Mouse (Mus musculus) testis, adult 2 months (tissue): ENCODE data around the gene Oprl1. TPM values are rescaled to one million over a fixed set of nuclear protein-coding genes. Genes with fewer than 3 reads are reported as not detected.

Experiments
- H3K27ac ChIP-seq: fragments of 200-500 bp; 2 replicates; pipeline ENCODE4 v1.5.1; 2012; ENCODE audit warnings: low read depth, low read length; ENCODE audit not compliant: control insufficient read depth, insufficient read depth
- H3K27me3 ChIP-seq: fragments of 200-500 bp; 2 replicates; pipeline ENCODE4 v1.6.1; 2012; ENCODE audit warnings: mild to moderate bottlenecking, low read length, moderate library complexity; ENCODE audit not compliant: control insufficient read depth, insufficient read depth
- H3K36me3 ChIP-seq: fragments of 200-500 bp; 2 replicates; pipeline ENCODE4 v1.6.1; 2012; ENCODE audit warnings: mild to moderate bottlenecking, low read length; ENCODE audit not compliant: control insufficient read depth, insufficient read depth
- H3K4me1 ChIP-seq: fragments of 200-500 bp; 2 replicates; pipeline ENCODE4 v1.6.1; 2012; ENCODE audit warnings: low read length; ENCODE audit not compliant: control insufficient read depth, insufficient read depth
- H3K4me3 ChIP-seq: fragments of 200-500 bp; 2 replicates; pipeline ENCODE4 v1.5.1; 2012; ENCODE audit warnings: low read depth, mild to moderate bottlenecking, low read length, moderate library complexity, mixed read lengths; ENCODE audit not compliant: control insufficient read depth
- CTCF ChIP-seq: fragments of 200-500 bp; IDR thresholded peaks from 2 replicates; pipeline ENCODE4 v1.5.1; 2012; ENCODE audit warnings: low read depth, mild to moderate bottlenecking, inconsistent platforms, low read length, moderate library complexity; ENCODE audit not compliant: control insufficient read depth, insufficient read depth, insufficient replicate concordance
- POLR2A ChIP-seq: fragments of 200-500 bp; IDR thresholded peaks from 2 replicates; pipeline ENCODE4 v1.6.1; 2012; ENCODE audit warnings: low read depth, mild to moderate bottlenecking, inconsistent platforms, low read length, moderate library complexity; ENCODE audit not compliant: control insufficient read depth
- polyA plus RNA-seq: library from polyadenylated mRNA; depleted of rRNA; stranded (reverse); fragments of >200 nt; gene quantifications from 2 replicates; pipeline ENCODE4 v1.2.3, GENCODE M21; 2012

The Oprl1 gene
- polyA plus RNA-seq, 1 experiment: 5.9 TPM

- Histone ChIP-seq H3K27me3 (no peaks in the 10 kb centered on the region), H3K4me1 (peaks cover 25% of the 10 kb centered on the region), H3K36me3 (no peaks in the 10 kb centered on the region), H3K27ac (no peak overlapping the region), H3K4me3 (no peak overlapping the region)
- no peak for TF ChIP-seq CTCF
- TF ChIP-seq POLR2A: no peak
Measured at GRCm38 (mm10) chr2:181676424-181676823, 38.4 kb upstream of the Oprl1 start.

- Histone ChIP-seq H3K4me3 (no peak overlapping the region; the same call in 1 of the 2 replicates), H3K36me3 (no peaks in the 10 kb centered on the region), H3K27ac (0 out of 2 replicates have a peak overlapping the region, but pooled peaks have one; percentile 15), H3K27me3 (no peaks in the 10 kb centered on the region), H3K4me1 (peaks cover 20% of the 10 kb centered on the region)
- TF ChIP-seq POLR2A: no peak
Measured at GRCm38 (mm10) chr2:181677096-181677754, 37.6 kb upstream of the Oprl1 start.

- Histone ChIP-seq H3K27ac (0 out of 2 replicates have a peak overlapping the region, but pooled peaks have one; percentile 15), H3K4me3 (no peak overlapping the region; the same call in 1 of the 2 replicates), H3K4me1 (peaks cover 20% of the 10 kb centered on the region), H3K36me3 (no peaks in the 10 kb centered on the region), H3K27me3 (no peaks in the 10 kb centered on the region)
- no peak for TF ChIP-seq POLR2A
Measured at GRCm38 (mm10) chr2:181677755-181678098, 37.1 kb upstream of the Oprl1 start.

GRCm38 (mm10) chr2:181678780-181679179 lies 36.0 kb upstream of the Oprl1 start:
- H3K36me3 ChIP-seq: no peaks in the 10 kb centered on the region
- TF ChIP-seq CTCF (peak; percentile 76; the same call in 1 of the 2 replicates), POLR2A (no peak)
- peaks cover 17% of the 10 kb centered on the region for H3K4me1 ChIP-seq

GRCm38 (mm10) chr2:181679951-181680715 lies 34.7 kb upstream of the Oprl1 start, which contains the start of gene Tcea2:
Tcea2 (plus strand) TSS chr2:181680310.
- H3K27ac ChIP-seq: peak within 1 kb of the TSS; percentile 95
- H3K27me3 ChIP-seq: no peaks in the 10 kb centered on the region
- TF ChIP-seq POLR2A (no peak), CTCF (no peak; the same call in 1 of the 2 replicates)

More at GRCm38 (mm10) chr2:181678780-181679179, 36.0 kb upstream of the Oprl1 start:
- H3K27ac ChIP-seq: peak overlapping the region; percentile 5
- H3K4me3 ChIP-seq: no peak overlapping the region
- H3K27me3 ChIP-seq: no peaks in the 10 kb centered on the region

GRCm38 (mm10) chr2:181680716-181681117 lies 34.1 kb upstream of the Oprl1 start:
- no peak for TF ChIP-seq CTCF
- TF ChIP-seq POLR2A: no peak
- H3K27me3 ChIP-seq: no peaks in the 10 kb centered on the region
- peak overlapping the region; percentile 97 for H3K4me3 ChIP-seq
- H3K36me3 ChIP-seq: no peaks in the 10 kb centered on the region
- peaks cover 3% of the 10 kb centered on the region for H3K4me1 ChIP-seq
- peak overlapping the region; percentile 95 for H3K27ac ChIP-seq

More at GRCm38 (mm10) chr2:181679951-181680715, 34.7 kb upstream of the Oprl1 start, which contains the start of gene Tcea2:
- H3K4me1 ChIP-seq: peaks cover 8% of the 10 kb centered on the region
- H3K36me3 ChIP-seq: no peaks in the 10 kb centered on the region
- peak within 1 kb of the TSS; percentile 97 for H3K4me3 ChIP-seq

- TF ChIP-seq POLR2A (no peak), CTCF (no peak)
- Histone ChIP-seq H3K27me3 (no peaks in the 10 kb centered on the region), H3K4me3 (no peak overlapping the region; the same call in 1 of the 2 replicates), H3K27ac (no peak overlapping the region), H3K4me1 (peaks cover 2% of the 10 kb centered on the region), H3K36me3 (no peaks in the 10 kb centered on the region)
Measured at GRCm38 (mm10) chr2:181681978-181682377, 32.8 kb upstream of the Oprl1 start.
